29 mouse cellular contexts compared by ENCODE assay signal in the genomic region with DNA sequence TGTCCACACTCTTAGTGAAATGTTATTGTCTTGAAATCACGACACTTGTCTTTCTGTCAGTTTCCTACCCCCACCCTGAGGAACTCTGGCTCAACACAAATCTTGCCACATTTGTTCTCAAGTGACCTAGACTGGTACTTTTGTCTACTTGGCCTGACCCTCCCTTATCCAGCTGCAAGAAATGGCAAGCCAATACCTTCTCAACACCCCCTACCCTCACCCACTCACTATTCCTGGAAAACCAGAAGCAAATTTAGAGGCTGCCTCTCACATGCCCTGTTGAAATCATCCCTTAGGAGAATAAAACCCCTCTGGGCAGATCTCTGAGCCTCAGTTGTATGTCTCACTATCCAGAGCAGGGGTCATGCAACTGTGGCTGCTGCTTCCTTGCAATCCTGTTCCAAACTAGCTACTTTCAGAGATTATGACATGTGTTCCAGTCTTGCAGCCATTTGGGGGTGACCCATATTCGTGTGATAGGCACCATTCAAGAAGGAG. TPM values are rescaled to one million over a fixed set of nuclear protein-coding genes. Genes with fewer than 3 reads are reported as not detected.
A peak's percentile ranks its signal among the peaks of the same experiment; 100 is the strongest.
DNase-seq lines count a peak whose midpoint lies in the region; ATAC-seq lines count a peak whose summit lies in the region.
"Had no signal": no experiment of that assay in that cellular context is flagged by ENCODE, and none has a peak within 500 bp of the region (broad histone marks: within the 10 kb centered on the region; RNA-seq: fewer than 3 reads in every experiment).

No protein-coding gene starts in this region.

- no peak overlapping the region for H3K9ac ChIP-seq in intestine, embryonic 14.5 days (ENCODE audit: low read length)
- H3K9ac ChIP-seq in intestine, embryonic 15.5 days: no peak overlapping the region
- H3K9ac ChIP-seq: embryonic facial prominence, embryonic 12.5 days; embryonic facial prominence, embryonic 15.5 days; forebrain, postnatal 0 days; hindbrain, embryonic 13.5 days had no signal

- no peak overlapping the region for H3K4me2 ChIP-seq in intestine, embryonic 14.5 days (ENCODE audit: low read length)
- H3K4me2 ChIP-seq in intestine, embryonic 15.5 days (replicated peaks): no peak overlapping the region
- H3K4me2 ChIP-seq: embryonic facial prominence, embryonic 12.5 days; embryonic facial prominence, embryonic 15.5 days; heart, embryonic 11.5 days; hindbrain, embryonic 13.5 days had no signal

- H3K9me3 ChIP-seq in intestine, embryonic 14.5 days (ENCODE audit: control insufficient read depth, low read length): no peaks in the 10 kb centered on the region
- no peaks in the 10 kb centered on the region for H3K9me3 ChIP-seq in intestine, embryonic 15.5 days
- H3K9me3 ChIP-seq: embryonic facial prominence, embryonic 12.5 days; embryonic facial prominence, embryonic 15.5 days; G1E; hindbrain, embryonic 10.5 days; hindbrain, embryonic 13.5 days had no signal

- no peak overlapping the region for H3K4me3 ChIP-seq in intestine, embryonic 14.5 days (ENCODE audit: low read depth, low read length)
- H3K4me3 ChIP-seq in intestine, embryonic 15.5 days (replicated peaks): no peak overlapping the region
- H3K4me3 ChIP-seq: embryonic facial prominence, embryonic 12.5 days; embryonic facial prominence, embryonic 15.5 days; gastrocnemius, adult 2 months; hindbrain, embryonic 10.5 days; hindbrain, embryonic 13.5 days had no signal

- WGBS in intestine, embryonic 14.5 days: 66% methylated on average over 2 of the region's 2 CpGs
- 66% methylated on average over 2 of the region's 2 CpGs for WGBS in intestine, embryonic 15.5 days

- no peak overlapping the region for H3K27ac ChIP-seq in intestine, embryonic 14.5 days (ENCODE audit: low read depth)
- H3K27ac ChIP-seq in intestine, embryonic 15.5 days: no peak overlapping the region
- H3K27ac ChIP-seq: embryonic facial prominence, embryonic 12.5 days; embryonic facial prominence, embryonic 15.5 days; gastrocnemius, adult 2 months; hindbrain, embryonic 10.5 days; hindbrain, embryonic 13.5 days; hindbrain, postnatal 0 days had no signal

- peak; percentile 33 for DNase-seq in adrenal gland, adult 2 months
- no peak for DNase-seq in adrenal gland, postnatal 4 days (ENCODE audit: low spot score in 2 of 2)
- peak; percentile 47 for DNase-seq in adrenal gland, postnatal 14 days
- DNase-seq in adrenal gland, postnatal 25 days: no peak
- peak; percentile 21 for DNase-seq in intestine, embryonic 14.5 days (ENCODE audit: low spot score)
- peak; percentile 62 for DNase-seq in lung, postnatal 36 days
- DNase-seq in lung, postnatal 4 days: no peak
- DNase-seq: cerebellum, adult 11 months; cerebellum, adult 2 months; cerebellum, adult 9-11 months; cerebellum, postnatal 25 days; forebrain, postnatal 0 days; gastrocnemius, adult 2 months; gastrocnemius, postnatal 14 days; heart, adult 18-20 months; kidney, adult 11 months; kidney, adult 8-10 months had no signal

- H3K4me1 ChIP-seq in intestine, embryonic 14.5 days (replicated peaks; ENCODE audit: control insufficient read depth, insufficient read depth, low read length): no peaks in the 10 kb centered on the region
- H3K4me1 ChIP-seq in intestine, embryonic 15.5 days (replicated peaks): no peaks in the 10 kb centered on the region
- H3K4me1 ChIP-seq: embryonic facial prominence, embryonic 12.5 days; embryonic facial prominence, embryonic 15.5 days; hindbrain, embryonic 10.5 days; hindbrain, embryonic 13.5 days had no signal

- no peaks in the 10 kb centered on the region for H3K27me3 ChIP-seq in intestine, embryonic 14.5 days (replicated peaks; ENCODE audit: control insufficient read depth, insufficient read depth, low read length)
- H3K27me3 ChIP-seq in intestine, embryonic 15.5 days (replicated peaks): no peaks in the 10 kb centered on the region
- H3K27me3 ChIP-seq: CH12.LX; embryonic facial prominence, embryonic 12.5 days; embryonic facial prominence, embryonic 15.5 days; hindbrain, embryonic 13.5 days; Patski had no signal

- no peaks in the 10 kb centered on the region for H3K36me3 ChIP-seq in intestine, embryonic 14.5 days (ENCODE audit: control insufficient read depth, insufficient read depth, low read length)
- no peaks in the 10 kb centered on the region for H3K36me3 ChIP-seq in intestine, embryonic 15.5 days
- H3K36me3 ChIP-seq: embryonic facial prominence, embryonic 12.5 days; embryonic facial prominence, embryonic 15.5 days; G1E; hindbrain, embryonic 10.5 days; hindbrain, embryonic 13.5 days had no signal

- ATAC-seq in intestine, embryonic 14.5 days (replicated peaks; ENCODE audit: low FRiP score, low TSS enrichment, low read depth): no peak
- ATAC-seq in intestine, embryonic 15.5 days: no peak
- ATAC-seq: forebrain, embryonic 14.5 days; forebrain, postnatal 0 days; hindbrain, postnatal 0 days; inflammation-experienced regulatory T-cells, adult 6 months; Patski had no signal

RNA-seq across cellular contexts. Expression of a gene that starts 20.4 kb away (rescaled TPM):
- total RNA-seq in adrenal gland, adult 2 months (2021): 10 to 100 TPM; 51.2 to 66.1 TPM
- 12.9 and 17.2 TPM in 2 replicates for polyA plus RNA-seq in adrenal gland, adult 2 months (2012; rRNA removed)
- total RNA-seq in adrenal gland, postnatal 4 days (2021): 10 to 100 TPM; 11.0 to 17.9 TPM
- 32.2 and 35.1 TPM in 2 replicates for total RNA-seq in adrenal gland, postnatal 14 days (2021)
- total RNA-seq in adrenal gland, postnatal 25 days (2021): 52.0 and 72.5 TPM in 2 replicates
- polyA plus RNA-seq in intestine, embryonic 14.5 days (2014; fragmentation: Nextera tagmentation; extraction: Ambion mirVana): 11.4 and 12.6 TPM in 2 replicates
- 13.2 and 14.3 TPM in 2 replicates for polyA plus RNA-seq in intestine, embryonic 15.5 days (2015; fragmentation: Nextera tagmentation; extraction: Ambion mirVana)

Comparison
In these comparisons a context has a peak if more than half of its experiments do, and no peak if none do; other contexts are left out.
1. DNase-seq: peak in adrenal gland, adult 2 months (single experiment), adrenal gland, postnatal 14 days (single experiment), intestine, embryonic 14.5 days (single experiment) and lung, postnatal 36 days (single experiment); none in adrenal gland, postnatal 4 days (0 of 2), adrenal gland, postnatal 25 days (single experiment) and lung, postnatal 4 days (0 of 2).